8 mouse cellular contexts compared by ENCODE assay signal in genomic region chr9:31386368-31387180, GRCm38 (mm10). TPM values are rescaled to one million over a fixed set of nuclear protein-coding genes. Genes with fewer than 3 reads are reported as not detected.
DNase-seq lines count a peak whose midpoint lies in the region; ATAC-seq and TF ChIP-seq lines count a peak whose summit lies in the region.

No protein-coding gene starts in this region.

- peak overlapping the region; percentile 53 for H3K4me2 ChIP-seq in kidney, embryonic 14.5 days (replicated peaks; ENCODE audit: low read depth, low read length)
- H3K4me2 ChIP-seq in embryonic facial prominence, embryonic 12.5 days (replicated peaks), result peak overlapping the region; percentile 83

- no peak for TF ChIP-seq CTCF in E14TG2a.4 (conservative IDR thresholded peaks at IDR 0.05; ENCODE audit: low read length)

- H3K4me3 ChIP-seq in kidney, embryonic 14.5 days (ENCODE audit: low read length), result peak overlapping the region; percentile 95
- peak overlapping the region; percentile 89 for H3K4me3 ChIP-seq in E14TG2a.4 (replicated peaks; ENCODE audit: low read length)
- peak overlapping the region; percentile 97 for H3K4me3 ChIP-seq in embryonic facial prominence, embryonic 12.5 days

- 9% methylated on average over 43 of the region's 44 CpGs for WGBS in kidney, embryonic 14.5 days
- 10% methylated on average over 42 of the region's 44 CpGs for WGBS in embryonic facial prominence, embryonic 12.5 days

- H3K9me3 ChIP-seq in kidney, embryonic 14.5 days (ENCODE audit: control insufficient read depth, low read length), result no peaks in the 10 kb centered on the region
- no peaks in the 10 kb centered on the region for H3K9me3 ChIP-seq in E14TG2a.4 (ENCODE audit: low read length)
- H3K9me3 ChIP-seq in embryonic facial prominence, embryonic 12.5 days, result no peaks in the 10 kb centered on the region

- no peak for DNase-seq in kidney, adult 18-20 months
- no peak for DNase-seq in right cerebral cortex, postnatal 36 days (ENCODE audit: low spot score in 2 of 2)
- no peak for DNase-seq in natural killer cell, adult 2 months (ENCODE audit: low spot score in 2 of 2)

- no peak overlapping the region for H3K27ac ChIP-seq in kidney, embryonic 14.5 days (ENCODE audit: low read depth, low read length)
- peak overlapping the region; percentile 41 for H3K27ac ChIP-seq in embryonic facial prominence, embryonic 12.5 days

- H3K27me3 ChIP-seq in kidney, embryonic 14.5 days (ENCODE audit: control insufficient read depth, insufficient read depth, low read length), result no peaks in the 10 kb centered on the region
- no peaks in the 10 kb centered on the region for H3K27me3 ChIP-seq in E14TG2a.4 (ENCODE audit: insufficient read depth, low read length)
- H3K27me3 ChIP-seq in embryonic facial prominence, embryonic 12.5 days, result no peaks in the 10 kb centered on the region

- peaks cover 18% of the 10 kb centered on the region for H3K36me3 ChIP-seq in kidney, embryonic 14.5 days (ENCODE audit: control insufficient read depth, insufficient read depth, low read length)
- peaks cover 31% of the 10 kb centered on the region for H3K36me3 ChIP-seq in E14TG2a.4 (ENCODE audit: insufficient read depth, low read length)
- H3K36me3 ChIP-seq in embryonic facial prominence, embryonic 12.5 days, result peaks cover 16% of the 10 kb centered on the region

- ATAC-seq in kidney, embryonic 14.5 days (ENCODE audit: low FRiP score, low TSS enrichment), result peak; percentile 59
- ATAC-seq in embryonic facial prominence, embryonic 12.5 days (ENCODE audit: insufficient number of reproducible peaks, insufficient read depth, low FRiP score, low TSS enrichment), result peak; percentile 83
- peak; percentile 19 for ATAC-seq in inflammation-experienced regulatory T-cells, adult 6 months
- peak; percentile 31 for ATAC-seq in megakaryocyte-erythroid progenitor cell, adult 5-6 weeks (replicated peaks; ENCODE audit: low FRiP score, low TSS enrichment, poor library complexity, severe bottlenecking)

- peaks cover 11% of the 10 kb centered on the region; the same call in 1 of the 2 replicates for H3K4me1 ChIP-seq in kidney, embryonic 14.5 days (ENCODE audit: control insufficient read depth, insufficient read depth, low read length)
- H3K4me1 ChIP-seq in E14TG2a.4 (replicated peaks; ENCODE audit: low read depth, low read length), result peaks cover 50% of the 10 kb centered on the region
- H3K4me1 ChIP-seq in embryonic facial prominence, embryonic 12.5 days, result peaks cover 10% of the 10 kb centered on the region; the same call in 1 of the 2 replicates

- peak overlapping the region; percentile 88 for H3K9ac ChIP-seq in kidney, embryonic 14.5 days (ENCODE audit: low read depth, low read length)
- H3K9ac ChIP-seq in embryonic facial prominence, embryonic 12.5 days, result peak overlapping the region; percentile 83

RNA-seq across cellular contexts. Expression of gene Nfrkb, which starts 0.6 kb away (rescaled TPM):
- polyA plus RNA-seq in kidney, embryonic 14.5 days (2014; fragmentation: Nextera tagmentation; extraction: Ambion mirVana), result 33.3 and 34.5 TPM in 2 replicates
- polyA plus RNA-seq in embryonic facial prominence, embryonic 12.5 days (2016; fragmentation: Nextera tagmentation; extraction: Ambion mirVana), result 25.8 and 28.0 TPM in 2 replicates
- polyA plus RNA-seq in inflammation-experienced regulatory T-cells, adult 6 months (2017; shearing (Covaris generic)), result 10 to 100 TPM; 23.7 to 39.8 (median 36.9) TPM
- total RNA-seq in megakaryocyte-erythroid progenitor cell, adult 5-6 weeks (2014; fragmentation: Nextera tagmentation), result 33.4 and 60.1 TPM in 2 replicates
- total RNA-seq in megakaryocyte-erythroid progenitor cell, adult 5-6 weeks (2017), result 24.5 and 36.8 TPM in 2 replicates

Comparison
In these comparisons a context has a peak if more than half of its experiments do, and no peak if none do; other contexts are left out.
1. ATAC-seq: peak in every context shown above with its lines; median percentile 83 in embryonic facial prominence, embryonic 12.5 days; 59 in kidney, embryonic 14.5 days; 31 in megakaryocyte-erythroid progenitor cell, adult 5-6 weeks; 19 in inflammation-experienced regulatory T-cells, adult 6 months.